Mouse (Mus musculus) kidney, embryonic 14.5 days (tissue): ENCODE results near the gene Ccnjl. TPM values are rescaled to one million over a fixed set of nuclear protein-coding genes. Genes with fewer than 3 reads are reported as not detected.

Experiments used
- ATAC-seq: fragments of 200-750 bp; cut with Nextera tagmentation; 2 replicates; pipeline ENCODE4 v1.8.0; 2017; ENCODE audit warnings: moderate number of reproducible peaks, mild to moderate bottlenecking, moderate TSS enrichment, moderate library complexity; ENCODE audit not compliant: low FRiP score, low TSS enrichment
- H3K27ac ChIP-seq: fragments of 300-500 bp; sonication (generic); 2 replicates; pipeline ENCODE4 v1.5.1; 2014; ENCODE audit warnings: low read depth, mild to moderate bottlenecking, low read length, moderate library complexity, mixed read lengths
- H3K27me3 ChIP-seq: fragments of 300-500 bp; sonication (generic); 2 replicates; pipeline ENCODE4 v1.6.1; 2014; ENCODE audit warnings: mild to moderate bottlenecking, low read length; ENCODE audit not compliant: control insufficient read depth, insufficient read depth
- H3K36me3 ChIP-seq: fragments of 300-500 bp; sonication (generic); 2 replicates; pipeline ENCODE4 v1.6.1; 2014; ENCODE audit warnings: low read length, mixed read lengths; ENCODE audit not compliant: control insufficient read depth, insufficient read depth
- H3K4me1 ChIP-seq: fragments of 300-500 bp; sonication (generic); 2 replicates; pipeline ENCODE4 v1.6.1; 2014; ENCODE audit warnings: low read length, mixed read lengths; ENCODE audit not compliant: control insufficient read depth, insufficient read depth
- H3K4me2 ChIP-seq: fragments of 300-500 bp; sonication (generic); replicated peaks from 2 replicates; pipeline ENCODE4 v1.6.1; 2014; ENCODE audit warnings: low read depth, mild to moderate bottlenecking, low read length
- H3K4me3 ChIP-seq: fragments of 300-500 bp; sonication (generic); 2 replicates; pipeline ENCODE4 v1.5.1; 2014; ENCODE audit warnings: mild to moderate bottlenecking, low read length
- H3K9ac ChIP-seq: fragments of 300-500 bp; sonication (generic); 2 replicates; pipeline ENCODE4 v1.6.1; 2014; ENCODE audit warnings: low read depth, mild to moderate bottlenecking, low read length, moderate library complexity
- H3K9me3 ChIP-seq: fragments of 300-500 bp; sonication (generic); 2 replicates; pipeline ENCODE4 v1.6.1; 2016; ENCODE audit warnings: low read length; ENCODE audit not compliant: control insufficient read depth
- WGBS: fragments of 180-500 bp; shearing (Covaris S2); extraction: QIAGEN DNeasy Blood & Tissue Kit; methylation state at CpG from one replicate; pipeline ENCODE4 v1.1.7; 2014; 5-methylcytosine and 5-hydroxymethylcytosine counted together
- polyA plus RNA-seq: library from polyadenylated mRNA; unstranded; fragments of >200 nt; fragmentation: Nextera tagmentation; extraction: Ambion mirVana; gene quantifications from 2 replicates; pipeline ENCODE4 v1.2.1, GENCODE M21; 2014

Gene Ccnjl
- polyA plus RNA-seq, 1 experiment from 2014 or later: 31.1 TPM

DNA sequence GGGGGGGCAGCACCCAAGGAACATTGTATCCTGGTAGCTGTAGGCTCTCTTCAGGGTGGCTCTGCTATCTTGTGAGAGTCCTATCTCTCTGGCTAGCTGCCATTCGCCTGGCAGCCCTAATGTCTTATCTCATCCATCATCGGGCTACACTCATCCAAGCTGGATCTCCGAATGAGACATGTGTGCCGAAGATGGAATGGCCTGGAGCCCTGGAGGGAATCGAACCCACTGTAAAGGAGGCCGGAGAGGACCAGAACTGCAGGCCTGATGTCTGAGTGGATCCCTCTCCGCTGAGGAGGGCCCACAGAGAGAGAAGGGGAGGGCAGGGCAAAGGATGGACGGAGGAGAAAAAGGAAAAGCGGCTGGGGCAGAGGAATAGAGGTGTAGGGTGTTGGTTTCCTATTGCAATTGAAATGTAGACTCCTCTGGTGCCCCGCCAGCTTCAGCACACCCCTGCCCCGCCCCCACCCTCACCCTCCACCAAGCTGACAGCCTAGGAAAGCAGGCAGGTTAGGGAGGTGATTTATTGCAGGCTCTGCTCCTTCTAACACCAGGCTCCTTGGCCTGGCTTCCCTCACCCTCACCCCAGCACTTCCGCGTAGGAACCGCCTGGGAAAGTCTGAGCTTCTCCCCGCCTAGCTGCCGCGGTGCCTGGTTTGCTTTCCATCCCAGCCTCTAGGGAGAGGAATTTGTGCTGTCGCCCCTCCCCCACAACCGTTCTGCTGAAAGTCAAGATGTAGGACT is 105.2 kb downstream of the Ccnjl start:
- no peak overlapping the region for H3K9ac ChIP-seq
- peaks cover 14% of the 10 kb centered on the region for H3K4me1 ChIP-seq
- H3K4me3 ChIP-seq: no peak overlapping the region
- H3K27ac ChIP-seq: peak overlapping the region; percentile 44; the same call in 1 of the 2 replicates
- no peaks in the 10 kb centered on the region for H3K36me3 ChIP-seq
- H3K9me3 ChIP-seq: no peaks in the 10 kb centered on the region
- H3K27me3 ChIP-seq: no peaks in the 10 kb centered on the region
- 15% methylated on average over 19 of the region's 19 CpGs for WGBS
- peak; percentile 94 for ATAC-seq
- H3K4me2 ChIP-seq: peak overlapping the region; percentile 12; the same call in 1 of the 2 replicates

Other genes starting within 250 kb of the Ccnjl start
- gene Pttg1, start 102.5 kb upstream of the Ccnjl start, polyA plus RNA-seq: 105 and 129 TPM in 2 replicates
- 58.2 and 65.2 TPM in 2 replicates for gene Slu7, start 95.0 kb upstream of the Ccnjl start, polyA plus RNA-seq
- gene C1qtnf2, start 54.5 kb upstream of the Ccnjl start, polyA plus RNA-seq: 13.4 and 17.9 TPM in 2 replicates
- 9.0 and 9.9 TPM in 2 replicates for gene 4933415A04Rik, start 58.3 kb downstream of the Ccnjl start, polyA plus RNA-seq
- gene Fabp6, start 72.8 kb downstream of the Ccnjl start, polyA plus RNA-seq: not detected in 2 replicates
- gene Pwwp2a, start 153.2 kb downstream of the Ccnjl start, polyA plus RNA-seq: 44.9 and 50.1 TPM in 2 replicates
- gene Ttc1, start 219.2 kb downstream of the Ccnjl start, polyA plus RNA-seq: 79.2 and 82.2 TPM in 2 replicates